Mouse (Mus musculus) cortical plate, adult 2 months (tissue): Measurements from ENCODE around the gene Haus5.

Source experiments
- CTCF ChIP-seq: fragments of 200-500 bp; IDR thresholded peaks from 2 replicates; pipeline ENCODE4 v1.5.1; 2011; ENCODE audit warnings: mild to moderate bottlenecking, control low read depth, low read length; ENCODE audit not compliant: insufficient read depth; ENCODE audit errors: extremely low read depth
- POLR2A ChIP-seq: fragments of 200-500 bp; IDR thresholded peaks from 2 replicates; pipeline ENCODE4 v1.6.1; 2011; ENCODE audit warnings: mild to moderate bottlenecking, low read length, control low read depth; ENCODE audit not compliant: insufficient read depth; ENCODE audit errors: extremely low read depth

GRCm38 (mm10) chr7:30633762-30634412, 30.9 kb downstream of the Haus5 start:
- TF ChIP-seq POLR2A (no peak), CTCF (no peak)
